18 mouse cellular contexts compared by ENCODE assay signal in genomic region chr12:17703866-17704265, GRCm38 (mm10). TPM values are rescaled to one million over a fixed set of nuclear protein-coding genes. Genes with fewer than 3 reads are reported as not detected.
DNase-seq lines count a peak whose midpoint lies in the region; ATAC-seq and TF ChIP-seq lines count a peak whose summit lies in the region.
"Had no signal": no experiment of that assay in that cellular context is flagged by ENCODE, and none has a peak within 500 bp of the region (broad histone marks: within the 10 kb centered on the region; RNA-seq: fewer than 3 reads in every experiment).

No protein-coding gene starts in this region.

- H3K4me2 ChIP-seq in intestine, embryonic 16.5 days (ENCODE audit: low read depth, low read length): no peak overlapping the region
- no peak overlapping the region for H3K4me2 ChIP-seq in intestine, embryonic 15.5 days (replicated peaks)
- no peak overlapping the region for H3K4me2 ChIP-seq in intestine, postnatal 0 days (replicated peaks; ENCODE audit: low read depth)
- H3K4me2 ChIP-seq: embryonic facial prominence, embryonic 12.5 days; forebrain, embryonic 13.5 days; forebrain, embryonic 15.5 days had no signal

- peak; percentile 68 for DNase-seq in kidney, adult 9 months
- no peak for DNase-seq in kidney, postnatal 10 days
- no peak for DNase-seq in layer of hippocampus, adult 18-20 months (ENCODE audit: low spot score in 2 of 2)
- DNase-seq: adrenal gland, adult 2 months; adrenal gland, postnatal 10 days; adrenal gland, postnatal 25 days; cerebellum, adult 11-12 months; cerebellum, adult 2 months; cerebellum, adult 9-10 months; cerebellum, postnatal 10 days had no signal

- H3K27me3 ChIP-seq in intestine, embryonic 16.5 days (replicated peaks; ENCODE audit: control insufficient read depth, insufficient read depth, low read length): no peaks in the 10 kb centered on the region
- no peaks in the 10 kb centered on the region for H3K27me3 ChIP-seq in intestine, embryonic 15.5 days (replicated peaks)
- no peaks in the 10 kb centered on the region for H3K27me3 ChIP-seq in intestine, postnatal 0 days (replicated peaks; ENCODE audit: control insufficient read depth, insufficient read depth, low read length)
- H3K27me3 ChIP-seq: embryonic facial prominence, embryonic 12.5 days; forebrain, embryonic 13.5 days; forebrain, embryonic 15.5 days had no signal

- H3K4me3 ChIP-seq in intestine, embryonic 16.5 days (ENCODE audit: low read length): no peak overlapping the region
- no peak overlapping the region for H3K4me3 ChIP-seq in intestine, embryonic 15.5 days (replicated peaks)
- no peak overlapping the region for H3K4me3 ChIP-seq in brown adipose tissue, adult 24 weeks (ENCODE audit: insufficient read depth, low read depth, low read length)
- no peak overlapping the region for H3K4me3 ChIP-seq in intestine, postnatal 0 days (ENCODE audit: low read depth, low read length)
- H3K4me3 ChIP-seq: embryonic facial prominence, embryonic 10.5 days; embryonic facial prominence, embryonic 12.5 days; forebrain, embryonic 13.5 days; forebrain, embryonic 15.5 days had no signal

- H3K36me3 ChIP-seq in intestine, embryonic 16.5 days (ENCODE audit: control insufficient read depth, insufficient read depth, low read length): no peaks in the 10 kb centered on the region
- no peaks in the 10 kb centered on the region for H3K36me3 ChIP-seq in intestine, embryonic 15.5 days
- H3K36me3 ChIP-seq in intestine, postnatal 0 days (ENCODE audit: control insufficient read depth, insufficient read depth): no peaks in the 10 kb centered on the region
- H3K36me3 ChIP-seq: embryonic facial prominence, embryonic 10.5 days; embryonic facial prominence, embryonic 12.5 days; forebrain, embryonic 15.5 days had no signal

- peaks cover 27% of the 10 kb centered on the region for H3K4me1 ChIP-seq in intestine, embryonic 16.5 days (ENCODE audit: control insufficient read depth, insufficient read depth, low read length)
- H3K4me1 ChIP-seq in intestine, embryonic 15.5 days (replicated peaks): peaks cover 21% of the 10 kb centered on the region
- H3K4me1 ChIP-seq in brown adipose tissue, adult 24 weeks (ENCODE audit: control insufficient read depth, insufficient read depth, insufficient read length, low read length): peaks cover 41% of the 10 kb centered on the region
- H3K4me1 ChIP-seq in intestine, postnatal 0 days (replicated peaks; ENCODE audit: control insufficient read depth, insufficient read depth, low read length): peaks cover 18% of the 10 kb centered on the region; the same call in 1 of the 2 replicates

- ATAC-seq in intestine, embryonic 16.5 days: peak; percentile 49
- no peak for ATAC-seq in intestine, embryonic 15.5 days
- ATAC-seq in intestine, postnatal 0 days: peak; percentile 41; the same call in 1 of the 2 replicates
- ATAC-seq: forebrain, embryonic 13.5 days; forebrain, embryonic 15.5 days had no signal

- no peaks in the 10 kb centered on the region for H3K9me3 ChIP-seq in intestine, embryonic 16.5 days (ENCODE audit: control insufficient read depth, low read length)
- no peaks in the 10 kb centered on the region for H3K9me3 ChIP-seq in intestine, embryonic 15.5 days
- H3K9me3 ChIP-seq in intestine, postnatal 0 days (ENCODE audit: control insufficient read depth): no peaks in the 10 kb centered on the region
- H3K9me3 ChIP-seq: embryonic facial prominence, embryonic 10.5 days; embryonic facial prominence, embryonic 12.5 days; forebrain, embryonic 13.5 days; forebrain, embryonic 15.5 days had no signal

- WGBS in intestine, embryonic 16.5 days: 89% methylated on average over 3 of the region's 3 CpGs
- WGBS in intestine, embryonic 15.5 days: 86% methylated on average over 3 of the region's 3 CpGs
- WGBS in intestine, postnatal 0 days: 64% methylated on average over 3 of the region's 3 CpGs

- H3K27ac ChIP-seq in intestine, embryonic 16.5 days (ENCODE audit: low read length): no peak overlapping the region
- no peak overlapping the region for H3K27ac ChIP-seq in intestine, embryonic 15.5 days
- H3K27ac ChIP-seq in brown adipose tissue, adult 24 weeks (replicated peaks; ENCODE audit: low read depth, low read length): peak overlapping the region; percentile 15
- H3K27ac ChIP-seq in intestine, postnatal 0 days (ENCODE audit: low read depth, low read length): no peak overlapping the region; the same call in 1 of the 2 replicates
- H3K27ac ChIP-seq: embryonic facial prominence, embryonic 10.5 days; embryonic facial prominence, embryonic 12.5 days; forebrain, embryonic 13.5 days; forebrain, embryonic 15.5 days had no signal

- no peak overlapping the region for H3K9ac ChIP-seq in intestine, embryonic 16.5 days (ENCODE audit: low read depth, low read length)
- H3K9ac ChIP-seq in intestine, embryonic 15.5 days: no peak overlapping the region
- H3K9ac ChIP-seq in intestine, postnatal 0 days (ENCODE audit: low read depth, low read length): no peak overlapping the region
- H3K9ac ChIP-seq: embryonic facial prominence, embryonic 12.5 days; forebrain, embryonic 13.5 days; forebrain, embryonic 15.5 days had no signal

- no peak for TF ChIP-seq CTCF in intestine, postnatal 0 days (IDR thresholded peaks at IDR 0.05; ENCODE audit: low read depth)

RNA-seq across cellular contexts. Expression of gene Hpcal1, which starts 13.2 kb away (rescaled TPM):
- polyA plus RNA-seq in intestine, embryonic 16.5 days (2015; fragmentation: Nextera tagmentation; extraction: Ambion mirVana): 48.7 and 50.3 TPM in 2 replicates
- 46.7 and 53.5 TPM in 2 replicates for polyA plus RNA-seq in intestine, embryonic 15.5 days (2015; fragmentation: Nextera tagmentation; extraction: Ambion mirVana)
- 7.2 and 8.0 TPM in 2 replicates for polyA plus RNA-seq in brown adipose tissue, adult 24 weeks (2012; ENCODE audit: insufficient read depth, insufficient read length, missing spikeins)
- polyA plus RNA-seq in intestine, postnatal 0 days (2015; fragmentation: Nextera tagmentation; extraction: Ambion mirVana): 32.3 and 35.4 TPM in 2 replicates
- 10 to 100 TPM; 68.1 to 78.0 TPM for total RNA-seq in layer of hippocampus, adult 18-20 months (2021)
